Mouse (Mus musculus): ENCODE data around the gene Nlgn1. TPM values are rescaled to one million over a fixed set of nuclear protein-coding genes. Genes with fewer than 3 reads are reported as not detected.

Nlgn1 gene
- total and polyA plus RNA-seq, 3 experiments = 0.11 to 1.1 (median 0.35) TPM

DNA sequence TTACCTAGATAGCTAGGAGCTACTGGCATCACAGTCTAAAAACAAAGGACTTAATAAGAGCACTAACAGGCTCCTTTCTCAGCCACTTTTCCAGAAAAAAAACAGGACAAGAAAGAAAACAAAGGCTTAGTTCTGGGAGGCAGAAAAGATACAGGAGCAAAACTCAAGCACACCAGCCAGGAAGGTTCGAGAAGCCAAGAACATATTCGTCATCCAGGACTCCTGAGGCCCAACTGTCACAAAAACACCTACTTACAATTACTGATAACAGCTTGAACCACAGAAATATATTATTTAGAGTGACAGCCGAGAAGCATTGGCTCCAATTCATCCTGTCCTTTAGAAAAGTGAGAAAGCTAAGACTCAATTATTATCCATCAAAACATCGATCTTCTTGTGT lies 281.5 kb downstream of the Nlgn1 start:
- no peak for DNase-seq

DNA sequence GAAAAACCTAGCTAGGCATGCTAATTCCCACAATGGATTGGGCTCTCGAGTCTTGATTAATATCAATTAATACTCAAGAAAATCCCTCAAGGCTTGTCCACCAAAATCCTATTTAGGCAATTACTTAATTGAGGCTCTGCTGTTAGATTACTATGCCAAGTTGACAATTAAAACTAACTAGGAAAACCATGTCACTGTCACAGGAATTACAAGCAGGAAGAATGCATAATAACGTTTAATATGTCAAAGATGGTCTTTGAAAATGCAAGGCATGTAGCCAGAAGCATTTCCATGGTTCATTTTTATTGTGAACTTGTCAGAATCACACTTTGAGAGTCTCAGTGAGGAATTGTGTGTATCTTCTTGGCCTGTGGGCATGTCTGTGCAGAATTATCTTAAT lies 289.3 kb downstream of the Nlgn1 start:
- DNase-seq = no peak

DNA sequence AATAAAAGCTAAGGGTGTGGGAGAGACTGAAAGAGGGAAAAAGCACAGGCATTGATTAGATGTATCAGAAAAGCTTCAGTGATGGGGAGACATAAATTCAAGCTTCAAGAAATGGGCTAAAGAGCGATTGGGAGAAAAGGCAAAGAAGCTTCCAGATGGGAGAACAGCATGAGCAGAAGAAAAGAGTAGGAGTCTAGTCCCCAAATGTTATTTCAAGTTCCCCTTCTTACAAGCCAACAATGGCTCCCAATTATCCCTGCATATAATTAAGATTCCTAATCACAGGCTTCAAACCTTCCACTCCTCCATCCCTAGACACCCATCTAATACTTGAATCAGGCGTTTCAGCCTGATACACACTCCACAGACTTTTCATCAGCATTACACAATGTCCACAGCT lies 292.6 kb downstream of the Nlgn1 start:
- no peak for DNase-seq

DNA sequence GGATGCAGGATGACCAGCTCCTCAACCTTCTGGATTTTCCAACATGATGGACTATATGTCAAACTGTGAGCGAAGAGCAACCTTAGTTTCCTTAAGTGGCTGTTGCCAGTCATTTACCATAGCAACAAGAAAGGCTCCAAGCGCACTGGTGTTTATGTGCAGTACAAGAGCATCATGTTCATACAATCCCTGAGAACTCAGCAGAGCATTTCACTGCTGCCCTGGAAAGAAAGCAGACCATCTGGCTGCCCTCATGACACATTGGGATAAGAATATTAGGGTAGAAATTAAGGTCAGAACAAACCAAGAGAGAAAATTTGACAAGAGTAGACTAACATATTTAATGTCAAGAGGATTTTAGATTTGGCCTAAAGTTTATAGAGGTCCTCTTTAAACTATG lies 306.2 kb downstream of the Nlgn1 start:
- DNase-seq = no peak

DNA sequence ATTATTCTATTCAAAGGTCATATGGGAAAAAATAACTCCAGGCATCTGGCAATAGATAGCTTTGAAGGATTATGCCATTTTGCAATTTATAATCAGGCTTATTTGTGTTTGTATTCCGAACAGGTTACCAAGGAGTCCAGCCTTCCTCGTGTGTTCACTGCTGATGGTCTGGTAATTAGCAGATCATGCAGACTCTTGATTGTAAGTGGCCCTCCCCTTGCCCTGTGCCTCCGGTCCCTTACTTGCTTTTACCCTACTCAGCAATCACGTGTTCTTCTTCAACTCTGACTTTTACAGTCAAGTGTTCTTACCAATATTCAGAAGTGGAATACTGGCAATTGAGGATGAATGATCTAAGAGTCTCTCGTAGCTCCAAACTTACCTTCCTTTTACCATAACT lies 309.0 kb downstream of the Nlgn1 start:
- no peak for DNase-seq

DNA sequence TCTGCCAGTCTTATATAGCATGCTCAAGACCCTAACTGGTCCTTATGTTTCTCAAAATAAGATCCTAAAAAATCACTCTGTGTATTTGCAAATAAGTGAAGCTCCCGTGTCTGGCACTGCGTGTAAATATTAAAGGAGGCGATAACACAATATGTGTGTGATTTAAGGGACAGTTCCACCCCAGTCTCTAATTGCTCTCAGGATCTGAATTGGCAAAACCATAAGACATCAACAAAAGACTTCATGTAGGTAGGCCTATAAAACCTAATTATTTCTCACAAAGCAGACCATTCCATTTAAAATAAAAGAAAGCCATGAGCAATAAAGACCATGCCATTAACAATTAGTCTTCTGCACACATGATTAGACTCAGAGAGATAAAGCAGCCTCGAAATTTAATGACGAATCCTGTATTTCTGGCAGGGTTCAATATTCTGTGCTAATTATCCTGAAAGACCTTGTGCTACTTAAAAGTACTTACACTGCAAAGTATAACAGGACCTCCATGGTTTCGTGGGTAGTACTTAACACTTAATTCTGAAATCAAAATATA lies 310.6 kb downstream of the Nlgn1 start:
- no peak for DNase-seq

DNA sequence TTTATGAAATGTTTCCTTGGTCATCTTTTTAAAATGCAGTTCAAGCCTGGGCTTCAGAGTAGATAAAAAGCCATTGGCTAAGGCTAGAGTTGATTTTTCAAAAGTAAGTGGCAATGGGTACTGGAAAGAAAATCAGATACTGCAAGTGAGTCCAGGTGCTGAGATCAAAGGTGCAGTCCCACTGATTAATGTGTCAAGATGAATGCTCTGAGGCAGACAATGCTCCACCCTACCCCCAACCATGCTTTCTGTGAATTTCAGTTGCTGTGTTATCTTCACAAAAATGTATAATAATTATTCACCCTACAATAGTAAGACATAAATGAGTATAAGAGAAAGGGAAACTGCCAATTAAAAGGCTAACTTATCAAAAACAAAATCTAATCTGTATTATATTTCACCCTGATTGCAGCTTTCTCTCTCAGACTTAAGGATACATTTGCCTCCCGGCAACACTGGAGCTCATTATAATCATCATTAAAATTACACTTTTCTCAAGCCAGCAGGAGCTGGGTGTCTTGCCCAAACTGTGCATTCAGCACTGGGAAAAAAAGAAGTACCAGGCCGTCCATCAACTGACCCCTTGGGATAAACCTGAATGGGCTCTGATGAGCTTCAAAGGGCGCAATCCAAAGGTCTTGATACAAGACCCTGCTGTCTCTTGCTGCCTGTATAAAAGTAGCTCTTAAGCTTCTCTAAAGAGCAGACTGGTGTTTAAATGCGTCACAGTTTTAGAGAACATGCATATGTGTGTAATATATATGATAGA lies 320.8 kb downstream of the Nlgn1 start:
- no peak for DNase-seq

DNA sequence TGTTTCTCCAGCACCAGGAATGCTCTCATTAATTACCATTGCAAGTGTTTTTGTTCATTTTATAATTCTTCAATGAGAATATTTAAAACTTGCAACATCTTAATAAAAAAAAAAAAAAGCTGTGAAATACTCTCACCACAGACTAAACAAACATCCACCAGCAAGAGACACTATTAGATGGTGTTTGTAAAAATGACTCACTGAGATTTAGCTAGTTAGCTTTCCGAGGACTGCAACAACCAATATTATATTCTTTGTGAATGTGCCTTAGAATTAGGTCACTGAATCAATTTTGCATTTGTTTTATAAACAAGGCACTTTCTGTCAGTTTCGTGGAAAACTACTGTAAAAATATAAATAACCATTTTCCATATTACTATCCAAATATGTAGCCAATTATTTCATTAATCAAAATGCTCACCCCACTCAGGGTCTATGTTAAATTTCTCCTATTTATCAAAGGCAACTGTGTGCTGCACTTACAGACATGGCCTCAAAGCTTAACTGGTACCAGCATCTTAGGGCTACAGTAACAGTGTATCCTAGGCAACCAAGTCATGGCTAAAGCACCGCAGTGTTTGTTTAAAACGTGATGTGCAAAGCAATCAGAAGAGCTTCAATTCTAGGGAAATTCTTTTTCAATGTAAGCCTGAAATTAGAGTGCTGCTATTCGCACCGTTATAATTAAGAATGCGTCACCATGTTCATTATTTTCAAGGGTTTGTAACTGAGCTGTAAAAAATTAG lies 329.2 kb downstream of the Nlgn1 start:
- no peak for DNase-seq

DNA sequence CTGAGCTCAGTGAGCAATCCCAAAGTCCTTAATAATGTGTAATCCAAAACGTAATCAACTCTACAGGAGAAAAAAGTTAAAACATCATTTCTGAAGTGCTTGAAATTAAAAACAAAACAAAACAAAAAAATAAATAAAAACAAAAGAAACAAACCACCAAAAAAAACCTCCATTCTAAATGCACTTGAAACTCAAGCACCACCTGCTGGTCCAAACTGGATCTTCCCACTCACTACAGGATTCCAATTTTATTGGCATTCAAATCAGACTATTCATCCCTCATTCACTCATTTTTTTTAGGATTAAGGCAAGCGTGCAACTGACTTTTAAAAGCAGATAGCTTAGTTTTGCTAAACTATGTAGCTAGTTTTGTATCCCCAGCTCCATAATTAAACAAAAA lies 329.9 kb downstream of the Nlgn1 start:
- DNase-seq = no peak

DNA sequence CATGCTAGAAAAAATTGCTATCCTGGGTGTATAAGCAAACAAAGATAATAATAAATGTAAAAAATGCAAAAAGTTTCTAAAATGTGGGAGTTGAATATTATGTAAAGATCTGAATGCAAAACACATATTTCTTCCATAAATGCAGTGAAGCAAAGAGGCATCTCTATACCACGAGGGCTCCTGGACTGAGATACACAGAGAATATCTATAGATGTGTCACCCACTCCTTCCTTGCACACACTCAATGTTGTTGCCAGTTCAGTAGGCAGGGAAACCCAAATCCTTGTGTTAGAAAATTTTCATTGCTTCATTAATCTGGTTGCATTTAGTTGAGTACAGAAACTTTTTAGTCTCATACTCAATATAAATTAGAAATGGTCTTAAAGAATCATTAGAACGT lies 364.7 kb downstream of the Nlgn1 start:
- no peak for DNase-seq

DNA sequence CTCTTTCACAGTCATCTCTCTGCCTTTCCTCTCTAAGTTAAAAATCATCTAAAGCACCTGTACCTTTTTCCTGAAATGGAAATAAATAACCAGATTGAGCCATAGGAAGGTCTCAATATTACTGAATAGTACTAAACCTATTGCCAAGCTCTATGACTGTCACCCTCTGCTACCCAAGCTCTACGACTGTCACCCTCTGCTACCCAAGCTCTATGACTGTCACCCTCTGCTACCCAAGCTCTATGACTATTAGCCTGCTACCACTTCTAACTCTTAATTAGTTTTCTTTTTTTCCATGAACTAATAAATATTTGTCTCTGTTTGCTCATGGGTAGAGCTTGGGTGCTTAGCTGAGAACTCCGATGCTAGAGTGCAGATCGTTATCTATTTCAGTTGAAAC lies 368.0 kb downstream of the Nlgn1 start:
- no peak for DNase-seq

DNA sequence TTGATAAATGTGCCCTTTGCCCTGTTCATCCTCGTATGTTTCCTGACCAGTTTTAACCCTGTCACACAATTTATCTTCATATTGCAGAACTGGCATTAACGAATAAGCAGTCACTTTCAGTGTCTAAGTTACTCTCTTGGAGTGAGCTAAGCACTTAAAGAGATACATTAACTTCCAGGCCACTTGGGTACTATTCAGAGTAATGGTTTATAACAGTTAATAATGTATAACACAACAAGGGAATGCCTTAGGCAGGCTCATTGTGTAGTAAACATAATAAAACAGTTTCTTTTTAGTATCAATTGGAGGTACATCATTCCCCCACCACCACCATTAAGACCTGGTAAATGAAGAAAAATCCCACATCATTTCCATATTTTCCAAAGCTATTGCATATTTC lies 368.7 kb downstream of the Nlgn1 start:
- no peak for DNase-seq

DNA sequence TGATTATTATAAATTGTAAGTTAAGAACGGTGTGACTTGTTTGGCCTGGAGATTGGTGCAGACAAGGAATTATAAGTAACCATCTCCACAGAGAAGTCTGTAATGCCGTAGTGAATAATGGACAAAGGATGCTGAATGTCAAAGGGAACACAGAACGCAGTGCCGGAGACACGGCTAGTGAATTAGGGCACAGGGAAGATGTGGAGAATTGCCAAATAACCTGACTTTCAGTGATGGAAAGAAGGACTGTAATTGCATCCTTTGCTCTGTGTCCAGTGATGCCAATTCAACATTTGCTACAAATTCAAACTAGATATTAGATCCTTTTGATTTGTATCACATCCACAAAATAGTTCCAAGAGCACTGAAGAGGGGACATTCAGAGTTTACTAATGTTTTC lies 415.7 kb downstream of the Nlgn1 start:
- DNase-seq = no peak

DNA sequence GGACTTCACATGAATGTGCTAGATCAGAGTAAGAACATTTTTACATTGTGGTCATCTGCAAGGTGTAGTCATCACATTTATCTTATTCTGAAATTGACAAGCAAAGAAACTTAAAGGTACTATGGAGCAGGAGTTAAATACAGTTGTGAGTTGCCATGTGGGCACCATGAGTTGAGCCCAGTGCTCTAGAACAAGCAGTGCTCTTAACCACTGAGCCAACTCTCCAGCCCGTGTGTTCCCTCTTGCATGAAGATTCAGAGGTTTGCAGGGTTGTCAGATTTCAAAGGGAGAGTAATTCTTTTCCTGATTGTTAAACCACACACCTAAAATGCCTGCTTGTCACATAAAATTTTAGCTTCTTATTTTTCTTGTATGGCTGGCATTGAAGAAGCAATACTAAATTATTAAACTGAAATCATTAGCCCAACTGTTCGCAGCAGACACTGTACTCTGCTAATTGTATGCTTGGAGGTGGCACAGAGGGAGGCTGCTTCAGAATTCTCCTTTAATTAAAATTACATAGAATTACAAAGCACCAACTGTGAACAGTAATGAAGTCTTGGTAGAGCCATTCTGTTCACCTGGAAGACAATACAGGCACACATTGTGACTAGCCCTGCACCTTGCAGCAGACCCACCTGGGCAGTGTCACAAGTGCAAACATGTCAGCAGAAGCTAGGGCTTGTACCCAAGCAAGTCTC lies 417.7 kb downstream of the Nlgn1 start:
- no peak for DNase-seq

DNA sequence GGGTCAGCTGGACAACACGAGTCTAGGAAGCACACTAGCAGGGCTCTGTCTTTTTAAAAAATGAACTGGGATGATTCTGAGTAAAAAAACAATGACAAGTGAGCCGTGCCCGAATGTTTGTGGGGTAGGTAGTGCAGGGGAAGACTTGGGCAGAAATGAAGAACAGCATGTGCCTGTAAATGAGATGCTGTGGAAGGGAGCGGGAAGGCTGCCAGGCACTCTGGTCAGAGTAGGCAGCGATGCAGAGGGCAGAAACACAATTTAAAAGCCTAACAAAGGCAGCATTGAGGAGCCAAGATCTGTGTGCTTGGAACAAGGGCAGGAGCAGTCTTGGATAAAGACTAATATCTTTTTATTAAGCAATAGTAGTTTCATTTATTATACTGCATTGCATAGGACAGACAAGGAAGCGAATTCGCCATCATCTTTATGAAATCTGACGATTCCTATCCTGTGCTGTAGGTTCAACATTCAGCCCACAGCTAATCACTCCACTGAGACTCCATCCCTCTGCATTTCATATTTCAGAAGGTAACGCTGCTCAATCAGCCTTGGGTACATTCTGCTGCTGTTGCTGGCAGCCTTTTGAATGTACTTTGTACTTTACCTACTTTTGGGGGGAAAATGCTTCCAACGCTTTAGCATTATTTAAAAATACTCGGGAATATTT lies 429.0 kb downstream of the Nlgn1 start:
- no peak for DNase-seq

DNA sequence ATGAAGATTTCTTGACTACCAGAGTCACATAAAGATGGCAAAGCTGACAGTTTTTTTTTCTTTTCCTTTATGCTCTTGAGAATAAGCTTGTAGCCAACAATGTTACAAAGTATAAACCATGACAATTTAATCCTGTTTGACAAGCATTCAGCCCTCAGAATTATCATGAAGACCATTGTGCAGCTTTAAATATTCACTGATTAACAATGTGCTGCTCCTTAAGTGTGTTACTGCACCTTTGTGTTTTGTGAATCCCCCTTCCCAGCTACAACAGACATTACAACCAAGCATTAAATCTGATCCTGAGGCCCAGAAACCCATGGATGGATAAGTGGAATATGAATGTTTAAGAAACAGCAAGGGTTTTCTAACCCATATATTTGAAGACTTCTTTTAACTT lies 434.8 kb downstream of the Nlgn1 start:
- no peak for DNase-seq

DNA sequence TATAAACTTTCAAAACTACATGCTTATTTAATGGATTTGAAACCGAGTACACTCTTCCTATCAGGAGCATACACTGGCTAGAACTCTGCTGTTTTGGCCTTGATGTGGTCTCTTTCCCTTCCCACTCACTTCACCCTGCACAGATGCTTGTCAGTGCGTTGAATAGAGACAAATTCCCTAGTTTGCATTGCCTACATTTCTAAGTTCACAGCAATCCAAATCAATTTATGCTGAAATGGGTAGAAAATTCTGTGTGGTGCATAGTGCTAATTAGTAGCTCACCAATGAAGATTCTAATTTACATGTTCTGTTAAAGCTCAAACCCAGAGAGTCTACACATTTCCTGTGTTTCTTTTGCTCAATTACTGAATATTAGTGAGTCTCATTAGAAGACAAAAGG lies 447.5 kb downstream of the Nlgn1 start:
- no peak for DNase-seq

DNA sequence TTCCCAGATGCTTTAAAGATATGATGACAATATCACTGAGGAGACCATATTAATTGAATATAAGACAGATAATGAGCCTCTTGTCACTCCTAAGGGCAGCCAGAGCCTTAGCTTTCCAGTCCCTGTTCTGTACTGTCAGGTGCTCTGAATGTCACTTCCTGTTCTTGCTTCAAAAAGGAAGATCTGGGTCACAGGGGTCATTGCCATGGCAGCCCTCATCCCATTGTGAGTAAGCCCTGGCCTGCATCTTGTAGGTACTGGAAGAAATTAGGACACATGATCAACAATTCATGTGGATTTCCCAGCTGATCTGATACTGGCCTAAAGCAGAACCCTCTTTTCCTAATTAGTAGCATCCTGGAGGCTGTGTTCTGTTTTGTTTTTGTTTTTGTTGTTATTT lies 463.1 kb downstream of the Nlgn1 start:
- DNase-seq = no peak

DNA sequence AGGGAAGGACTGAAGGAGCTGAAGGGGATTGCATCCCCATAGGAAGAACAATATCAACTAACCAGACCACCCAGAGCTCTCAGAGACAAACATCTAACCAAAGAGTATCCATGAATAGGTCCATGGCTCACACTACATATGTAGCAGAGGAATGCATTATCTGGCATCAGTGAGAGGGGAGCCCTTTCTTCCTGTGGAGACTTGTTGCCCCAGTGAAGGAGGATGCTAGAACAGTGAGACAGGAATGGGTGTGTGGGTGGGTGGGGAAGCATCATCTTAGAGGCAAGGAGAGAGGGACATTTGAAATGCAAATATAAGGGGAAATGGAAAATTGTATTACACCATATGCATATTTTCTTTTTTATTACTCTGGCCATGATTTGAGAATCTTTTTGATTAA lies 473.9 kb downstream of the Nlgn1 start:
- no peak for DNase-seq

DNA sequence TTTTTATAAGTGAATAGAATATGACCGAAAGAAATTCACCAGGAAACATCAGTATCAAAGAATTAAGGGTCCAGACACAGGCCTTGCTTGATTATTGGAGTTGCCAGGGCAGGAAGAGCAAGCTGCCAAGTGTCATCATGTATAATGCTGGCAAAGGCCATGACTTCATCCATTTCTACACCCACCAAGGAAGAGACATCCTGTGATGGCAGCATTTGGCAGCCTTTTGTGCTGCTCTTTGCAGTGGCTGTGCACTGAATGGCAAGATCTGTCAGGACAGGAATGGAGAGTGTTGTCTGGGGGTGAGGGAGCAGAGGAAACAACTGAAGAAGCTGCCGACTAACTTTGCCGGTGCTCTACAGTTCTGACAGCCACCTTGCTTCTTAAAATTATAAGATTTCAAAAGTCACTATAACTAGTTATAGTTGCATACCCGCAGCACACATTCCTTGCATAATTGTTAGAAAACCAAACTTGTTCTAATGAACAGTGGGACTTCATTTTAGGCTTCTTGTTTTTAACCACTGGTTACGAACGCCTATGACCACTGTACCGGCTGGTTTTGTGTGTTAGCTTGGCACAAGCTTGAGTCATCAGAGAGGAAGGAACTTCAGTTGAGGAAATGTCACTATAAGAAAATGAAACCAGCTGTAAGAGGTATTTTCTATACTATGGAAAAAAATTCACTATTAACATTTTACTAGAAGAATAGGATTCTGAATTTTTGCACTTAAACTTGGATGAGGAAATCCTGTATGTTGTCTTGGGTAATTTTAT lies 487.4 kb downstream of the Nlgn1 start:
- DNase-seq = no peak

DNA sequence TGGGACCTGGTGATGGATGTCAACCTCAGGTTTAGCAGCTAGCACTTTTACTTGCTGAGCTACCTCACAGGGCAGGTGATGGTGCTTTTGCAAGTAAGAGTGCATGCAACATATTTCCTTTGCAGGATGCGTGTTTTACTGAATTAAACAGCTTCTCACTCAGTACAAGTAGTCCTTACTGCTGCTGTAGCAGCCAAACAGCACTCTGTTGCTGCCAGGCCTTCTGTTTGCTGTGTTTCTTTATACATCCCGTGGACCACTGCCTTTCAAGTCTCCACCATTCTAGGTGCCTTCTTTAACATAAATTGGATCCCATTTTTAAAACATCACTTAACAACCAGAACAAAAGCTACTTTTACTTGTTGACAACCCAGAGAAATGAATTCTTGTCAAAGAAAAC lies 502.0 kb downstream of the Nlgn1 start:
- no peak for DNase-seq

DNA sequence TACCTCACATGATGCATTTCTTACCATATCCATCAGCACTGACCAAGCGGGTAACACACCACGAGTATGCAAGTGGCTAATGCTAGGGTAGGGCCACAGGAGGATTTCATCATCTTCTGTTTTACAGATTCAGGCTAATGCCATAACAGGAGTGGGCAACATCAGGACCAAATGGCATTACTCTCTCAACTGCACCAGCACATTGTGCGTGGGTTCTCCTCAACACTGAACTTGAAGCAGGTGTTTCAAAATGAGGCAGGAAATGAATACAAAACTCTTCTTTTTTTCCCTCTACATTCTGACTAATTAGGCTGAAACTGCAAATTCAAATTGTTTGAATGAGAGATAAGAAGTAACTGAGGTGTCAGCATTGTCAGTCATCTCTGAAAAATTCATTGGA lies 518.9 kb downstream of the Nlgn1 start:
- DNase-seq = no peak
